Mouse (Mus musculus): ENCODE data around the gene Elf2.
"Not testable (repeated sequence)": the region's sequence is repeated elsewhere in the genome, so short reads cannot be mapped to it uniquely, and the experiment has no call there.

Elf2 gene

GRCm38 (mm10) chr3:51327817-51328216 lies 12.6 kb downstream of the Elf2 start:
- DNase-seq (ENCODE audit: low spot score), result no peak

- DNase-seq (ENCODE audit: low spot score), result no peak
These were observed 13.1 kb downstream of the Elf2 start for GRCm38 (mm10) chr3:51327429-51327797.

GRCm38 (mm10) chr3:51326664-51327428 lies 13.6 kb downstream of the Elf2 start:
- DNase-seq (ENCODE audit: low spot score), result no peak

- DNase-seq (ENCODE audit: low spot score), result no peak
These were observed 15.0 kb downstream of the Elf2 start for GRCm38 (mm10) chr3:51325475-51325874.

- DNase-seq (ENCODE audit: low spot score), result no peak
These were observed 17.5 kb downstream of the Elf2 start for GRCm38 (mm10) chr3:51323006-51323405.

- no peak for DNase-seq (ENCODE audit: low spot score)
These were observed 18.1 kb downstream of the Elf2 start for GRCm38 (mm10) chr3:51322326-51322725.

- no peak for DNase-seq (ENCODE audit: low spot score)
These were observed 19.3 kb downstream of the Elf2 start for GRCm38 (mm10) chr3:51321141-51321540.

- not testable (repeated sequence) for DNase-seq (ENCODE audit: low spot score)
These were observed 22.4 kb downstream of the Elf2 start for GRCm38 (mm10) chr3:51318053-51318452.

GRCm38 (mm10) chr3:51316876-51317275 lies 23.6 kb downstream of the Elf2 start:
- DNase-seq (ENCODE audit: low spot score), result no peak

- DNase-seq (ENCODE audit: low spot score), result no peak
These were observed 28.8 kb downstream of the Elf2 start for GRCm38 (mm10) chr3:51311638-51312037.

- DNase-seq (ENCODE audit: low spot score), result no peak
These were observed 30.4 kb downstream of the Elf2 start for GRCm38 (mm10) chr3:51310098-51310497.

- no peak for DNase-seq (ENCODE audit: low spot score)
These were observed 33.8 kb downstream of the Elf2 start for GRCm38 (mm10) chr3:51306621-51307020.

GRCm38 (mm10) chr3:51305961-51306360 lies 34.5 kb downstream of the Elf2 start:
- DNase-seq (ENCODE audit: low spot score), result no peak

- no peak for DNase-seq (ENCODE audit: low spot score)
These were observed 37.4 kb downstream of the Elf2 start for GRCm38 (mm10) chr3:51302971-51303476.

- no peak for DNase-seq (ENCODE audit: low spot score)
These were observed 38.9 kb downstream of the Elf2 start for GRCm38 (mm10) chr3:51301583-51301982.

- DNase-seq (ENCODE audit: low spot score), result no peak
These were observed 43.7 kb downstream of the Elf2 start for GRCm38 (mm10) chr3:51296790-51297189.

GRCm38 (mm10) chr3:51295225-51295624 lies 45.2 kb downstream of the Elf2 start:
- no peak for DNase-seq (ENCODE audit: low spot score)

GRCm38 (mm10) chr3:51294251-51294650 lies 46.2 kb downstream of the Elf2 start:
- no peak for DNase-seq (ENCODE audit: low spot score)

GRCm38 (mm10) chr3:51288880-51289821 lies 51.3 kb downstream of the Elf2 start:
- peak; percentile 65 for DNase-seq (ENCODE audit: low spot score)

GRCm38 (mm10) chr3:51284375-51284774 lies 56.1 kb downstream of the Elf2 start:
- DNase-seq (ENCODE audit: low spot score), result no peak

- DNase-seq (ENCODE audit: low spot score), result no peak
These were observed 58.7 kb downstream of the Elf2 start for GRCm38 (mm10) chr3:51281727-51282126.

- DNase-seq (ENCODE audit: low spot score), result no peak
These were observed 62.0 kb downstream of the Elf2 start for GRCm38 (mm10) chr3:51278433-51278832.
